Mouse (Mus musculus): ENCODE data around the gene Gga3.

GRCm38 (mm10) chr11:115582913-115583606 lies 20.8 kb downstream of the Gga3 start:
- no peak for TF ChIP-seq CTCF (IDR thresholded peaks at IDR 0.05)
- no peak for TF ChIP-seq EP300 (IDR thresholded peaks at IDR 0.05)

All from lung, postnatal 0 days (tissue).